Mouse (Mus musculus) heart, adult 9 months (tissue): ENCODE results near the gene Aatk.

Experiments
- DNase-seq, 2 experiments: peaks; one replicate each; pipeline ENCODE4 v3.0.0; 2022; ENCODE audit warnings: low spot score in 2 of 2

Aatk gene

DNA sequence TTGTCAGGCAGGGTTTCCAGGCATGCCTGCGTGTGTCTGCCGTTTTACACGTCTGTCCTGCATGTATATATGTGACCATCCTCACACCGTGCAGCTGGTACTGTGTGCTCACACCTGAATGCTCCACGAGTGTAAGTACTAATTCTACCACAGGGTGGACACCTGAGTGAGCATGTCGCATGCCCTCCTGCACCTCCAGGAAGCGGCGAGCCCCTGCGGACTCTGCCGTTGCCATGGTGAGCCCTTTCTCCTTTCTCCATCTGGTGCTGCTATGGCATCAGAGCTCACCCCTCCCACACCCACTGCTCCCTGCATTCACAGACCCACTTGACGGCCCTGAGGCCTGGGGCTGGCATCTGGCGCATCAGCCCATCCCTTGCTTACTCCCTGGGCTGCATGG, 24.1 kb downstream of the Aatk start:
- DNase-seq = no peak

GRCm38 (mm10) chr11:120022216-120022615, 24.8 kb downstream of the Aatk start:
- DNase-seq = no peak

DNA sequence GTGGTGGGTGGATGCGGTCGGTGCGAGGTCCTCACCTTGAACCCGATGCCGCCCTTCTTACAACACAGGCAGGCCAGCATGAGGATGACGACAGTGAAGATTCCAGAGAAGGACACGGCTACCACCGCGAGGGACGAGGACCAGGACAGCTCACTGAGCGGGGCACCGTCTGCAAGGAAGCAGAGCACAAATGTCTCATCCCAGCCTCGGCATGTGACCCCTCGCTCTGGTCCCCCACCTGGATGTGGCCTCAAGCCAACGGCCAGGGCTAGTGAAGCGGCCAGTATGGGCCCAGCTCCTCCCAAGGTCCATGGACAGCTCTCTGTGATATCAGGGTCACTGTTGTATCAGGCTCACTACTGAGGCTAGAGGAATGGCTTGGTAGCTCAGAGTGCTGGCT, 25.6 kb downstream of the Aatk start:
- no peak for DNase-seq

- no peak for DNase-seq
Measured at GRCm38 (mm10) chr11:120019542-120020440, 27.2 kb downstream of the Aatk start.

DNA sequence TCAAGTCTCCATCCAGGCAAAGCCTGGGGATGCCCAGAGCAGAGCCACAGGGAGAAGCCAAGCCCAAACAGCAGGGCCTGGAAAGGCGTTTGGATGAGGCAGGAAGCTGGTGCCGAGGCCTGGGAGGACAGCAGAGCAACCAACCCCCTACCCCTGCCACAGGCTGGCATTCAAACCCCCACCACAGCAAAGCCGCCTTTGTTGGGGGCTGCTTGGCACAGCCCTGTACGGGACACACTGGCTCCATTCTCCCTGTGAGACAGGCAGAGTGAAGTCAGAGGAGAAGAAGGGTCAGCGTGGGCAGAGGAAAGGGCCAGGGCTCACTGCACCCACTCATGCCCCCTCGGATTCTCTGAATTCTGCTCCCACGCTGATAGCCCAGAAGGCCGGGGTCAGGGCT, 30.0 kb downstream of the Aatk start:
- no peak for DNase-seq

DNA sequence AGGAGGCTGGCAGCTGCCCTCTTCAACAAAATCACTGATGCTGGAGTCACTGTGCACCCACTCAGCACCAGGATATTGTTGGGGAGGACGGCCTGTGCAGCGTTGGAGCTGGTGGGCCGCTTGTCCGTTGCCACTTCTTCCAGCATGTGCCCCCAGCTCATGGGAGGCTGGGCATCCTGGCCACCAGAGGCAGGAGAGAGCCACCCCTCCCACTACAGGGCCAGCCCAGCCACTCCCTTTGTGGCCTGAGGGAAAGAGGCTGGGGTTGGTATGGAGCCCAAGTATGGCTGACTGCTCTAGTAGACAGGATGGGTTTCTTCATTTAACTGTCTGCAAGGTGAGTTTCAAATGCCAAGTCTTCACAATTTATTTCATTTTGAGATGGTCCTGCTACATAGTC, 32.2 kb downstream of the Aatk start:
- no peak for DNase-seq

DNA sequence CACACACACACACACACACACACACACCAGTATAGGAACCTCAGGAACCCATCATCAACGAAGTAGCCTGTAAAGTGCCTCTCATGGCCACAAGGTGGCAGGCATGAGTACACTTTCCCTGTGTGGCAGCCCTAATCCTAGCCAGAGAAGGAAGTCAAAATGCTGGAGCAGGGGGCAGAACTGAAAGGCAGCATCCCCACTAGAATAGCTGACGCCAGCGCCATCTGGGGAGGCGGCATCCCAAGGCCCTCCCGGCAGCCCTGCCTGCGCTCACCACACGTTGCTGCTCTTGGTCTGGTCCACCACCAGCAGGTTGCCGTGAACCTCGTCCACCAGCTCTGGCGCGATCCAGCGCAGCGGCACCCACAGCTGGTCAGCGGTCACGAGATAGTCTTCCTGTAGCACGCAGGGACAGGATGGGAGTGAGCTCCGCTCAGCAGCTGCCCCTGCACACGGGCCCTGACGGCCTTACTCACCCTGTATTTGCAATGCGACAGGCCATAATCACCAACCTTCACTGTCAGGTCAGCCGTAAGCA, 33.7 kb downstream of the Aatk start:
- peak; percentile 82 to 84 for DNase-seq

DNA sequence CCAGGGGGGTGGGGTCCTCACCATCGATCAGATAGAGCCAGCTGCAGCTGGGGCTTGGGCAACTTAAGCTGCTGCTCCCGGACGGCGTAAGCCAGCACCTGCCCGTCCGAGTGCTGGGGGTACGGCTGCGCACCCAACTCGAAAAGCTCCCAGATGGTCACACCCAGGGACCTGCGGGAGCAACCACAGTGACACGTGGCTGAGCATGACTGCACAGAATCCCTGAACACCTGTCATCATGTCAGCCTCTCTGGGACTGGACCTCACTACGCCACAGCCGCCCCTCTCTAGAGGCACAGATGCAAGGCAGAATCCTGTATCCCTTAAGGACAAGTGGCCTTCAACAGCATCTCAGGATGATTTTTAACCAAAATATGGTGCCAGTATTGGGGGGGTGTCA, 34.3 kb downstream of the Aatk start:
- no peak for DNase-seq

DNA sequence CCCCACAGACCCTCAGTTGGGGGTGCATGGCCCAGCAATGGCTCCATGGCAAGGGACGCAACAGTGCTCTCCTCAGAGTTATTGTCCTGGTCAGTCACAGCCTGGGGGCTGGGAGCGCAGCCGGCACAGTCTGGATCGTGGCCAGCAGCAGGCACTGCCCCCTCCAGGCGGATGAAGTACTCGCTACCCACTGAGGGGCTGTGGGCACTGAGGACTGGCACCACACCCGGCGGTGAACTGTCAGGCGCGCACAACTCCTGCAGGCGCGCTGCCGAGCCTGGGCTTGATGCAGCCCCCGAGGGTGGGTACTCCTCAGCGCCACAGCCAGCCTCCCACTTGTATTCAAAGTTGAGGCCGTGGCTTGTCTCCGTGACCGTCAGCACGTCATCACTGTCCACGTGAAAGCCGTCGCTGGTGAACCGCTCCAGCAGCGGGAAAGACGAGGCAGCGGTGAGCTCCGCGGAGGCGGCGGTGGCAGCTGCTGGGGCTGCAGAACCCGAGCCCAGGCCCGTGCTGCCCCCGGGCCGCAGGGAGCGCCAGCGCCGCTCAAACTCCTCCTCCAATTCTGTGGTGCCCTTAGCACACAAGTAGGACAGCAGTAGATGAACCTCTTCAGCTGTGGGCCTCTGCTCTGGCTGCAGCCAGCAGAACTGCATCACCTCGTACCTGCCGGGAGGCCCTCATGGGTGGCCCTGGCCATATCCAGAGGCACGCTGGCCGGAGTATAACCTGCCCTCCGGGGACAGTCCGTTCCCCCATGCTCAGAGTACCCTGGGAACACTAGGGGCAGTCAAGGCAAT, 35.0 kb downstream of the Aatk start:
- DNase-seq = no peak

- no peak for DNase-seq
Measured at GRCm38 (mm10) chr11:120011114-120011760, 35.7 kb downstream of the Aatk start.

- no peak for DNase-seq
Measured at GRCm38 (mm10) chr11:120009937-120010336, 37.0 kb downstream of the Aatk start.

- DNase-seq = no peak
Measured at GRCm38 (mm10) chr11:120008956-120009355, 38.0 kb downstream of the Aatk start.

DNA sequence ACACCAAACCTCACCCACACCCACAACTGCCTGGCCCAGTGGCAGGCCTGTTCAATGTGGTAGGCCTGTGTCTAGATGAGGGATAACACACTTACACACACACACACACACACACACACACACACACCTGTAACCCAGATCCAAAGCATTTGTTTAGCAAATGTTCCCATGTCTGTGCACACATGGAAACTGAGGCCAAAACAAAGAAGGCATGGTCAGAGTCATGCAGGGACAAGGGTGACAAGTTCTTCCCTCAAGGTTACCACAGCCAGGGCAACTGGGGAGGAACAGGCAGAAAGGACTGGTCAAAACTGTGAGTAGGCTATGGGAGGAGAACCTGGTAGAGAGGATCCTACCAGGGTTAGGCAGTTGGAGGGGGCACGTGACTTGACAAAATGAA, 38.5 kb downstream of the Aatk start:
- no peak for DNase-seq

DNA sequence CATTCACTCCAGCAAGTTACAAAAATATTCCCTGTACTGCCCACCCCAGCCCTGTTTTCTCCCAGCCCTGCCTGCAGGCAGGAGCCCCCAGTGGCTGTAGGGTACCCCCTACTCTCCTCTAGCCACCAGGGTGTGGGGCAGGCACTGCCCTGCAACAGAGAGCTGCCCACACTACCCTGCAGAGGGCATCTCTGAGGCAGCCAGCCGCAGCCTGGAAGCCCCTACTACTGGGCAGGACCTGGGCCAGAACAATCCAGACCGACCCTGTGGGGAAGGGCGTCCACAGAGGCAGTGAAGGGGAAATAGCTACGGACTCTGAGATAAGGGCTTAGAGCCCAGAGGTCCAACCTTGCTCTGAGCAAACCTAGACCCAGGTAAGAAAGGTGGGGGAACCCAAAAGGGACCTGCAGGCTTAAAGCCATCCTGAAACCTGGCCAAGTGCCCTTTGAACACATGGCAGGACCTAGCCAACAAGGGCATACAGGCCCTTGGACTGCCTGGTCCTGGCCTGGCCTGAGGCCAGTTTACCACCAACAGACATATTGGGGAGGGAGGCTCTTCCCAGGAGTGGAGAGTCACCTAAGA, 39.4 kb downstream of the Aatk start:
- DNase-seq = no peak

DNA sequence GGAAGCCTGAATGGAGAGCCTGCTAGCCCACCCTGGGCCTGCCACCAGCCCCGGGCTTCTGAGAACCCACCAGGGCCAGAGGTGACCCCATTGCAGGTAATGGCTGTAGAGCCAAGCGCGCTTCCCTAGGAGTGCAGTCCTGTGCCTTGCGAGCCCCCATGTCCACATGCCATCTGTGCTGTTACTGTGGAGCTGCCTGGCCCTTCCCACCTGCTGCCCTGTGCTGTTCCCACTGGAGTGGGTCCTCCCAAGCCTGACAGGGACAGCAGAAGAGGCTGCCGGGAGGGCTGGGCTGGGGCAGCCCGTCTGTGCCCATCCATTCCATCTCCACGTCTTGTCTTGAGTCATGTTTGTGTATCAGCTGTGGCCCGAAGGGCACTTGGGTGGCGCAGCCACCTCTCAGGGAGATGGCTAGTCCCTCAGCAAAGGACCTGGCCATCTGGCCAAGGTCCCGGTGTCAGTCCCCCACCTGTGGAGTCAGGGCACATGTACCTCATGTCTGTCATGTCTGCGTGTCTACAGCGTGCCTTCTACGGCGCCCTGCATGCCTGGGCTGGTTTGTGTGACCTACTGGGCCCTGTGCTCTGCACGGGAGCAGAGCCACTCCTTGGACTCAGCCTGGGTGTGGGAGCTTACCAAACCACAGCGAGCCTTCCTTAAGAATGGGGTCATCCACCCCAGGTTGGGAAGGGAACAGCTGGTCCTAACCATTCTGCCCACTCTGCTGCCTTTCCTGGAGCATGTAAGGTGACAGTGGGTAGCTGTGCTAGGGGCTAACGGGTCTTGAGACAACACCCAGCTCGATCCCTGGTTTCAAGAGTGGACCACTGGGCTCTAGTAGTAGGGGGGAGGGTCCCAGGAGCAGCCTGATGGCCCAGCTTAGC, 41.3 kb downstream of the Aatk start:
- DNase-seq = no peak

DNA sequence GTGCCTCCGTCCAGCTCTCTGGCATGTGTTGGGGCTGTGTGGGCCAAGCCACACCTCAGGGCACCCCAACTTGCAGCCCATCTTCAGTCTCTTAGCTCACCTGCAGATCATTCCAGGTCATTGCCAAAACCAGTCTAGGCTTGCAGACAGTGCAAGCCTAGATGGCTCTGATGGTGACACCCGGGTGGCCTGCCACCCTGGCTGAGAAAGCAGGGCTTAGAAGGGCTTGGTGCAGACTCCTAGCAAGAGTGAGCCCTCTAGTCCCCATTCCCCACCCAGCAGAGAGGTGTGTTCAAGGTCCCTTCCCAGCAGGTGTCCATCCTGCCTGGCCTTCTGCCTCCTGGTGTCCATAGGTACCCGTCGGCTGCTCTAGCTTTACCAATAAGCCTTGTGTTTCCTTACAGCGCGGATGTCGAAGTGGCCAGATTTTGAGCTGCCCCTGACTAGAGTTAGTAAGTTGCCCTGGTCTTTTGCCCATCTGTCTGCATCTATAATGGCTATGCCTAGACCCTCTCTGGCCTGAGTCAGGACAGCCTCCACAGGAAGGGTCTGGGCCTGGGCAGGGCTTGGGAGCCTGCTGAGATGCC, 44.2 kb downstream of the Aatk start:
- DNase-seq = no peak

GRCm38 (mm10) chr11:120002041-120002440, 44.9 kb downstream of the Aatk start:
- DNase-seq = no peak

- no peak for DNase-seq
Measured at GRCm38 (mm10) chr11:119997351-119997750, 49.6 kb downstream of the Aatk start.

- DNase-seq = peak; percentile 69 to 83
Measured at GRCm38 (mm10) chr11:119991338-119991678, 55.7 kb downstream of the Aatk start.

DNA sequence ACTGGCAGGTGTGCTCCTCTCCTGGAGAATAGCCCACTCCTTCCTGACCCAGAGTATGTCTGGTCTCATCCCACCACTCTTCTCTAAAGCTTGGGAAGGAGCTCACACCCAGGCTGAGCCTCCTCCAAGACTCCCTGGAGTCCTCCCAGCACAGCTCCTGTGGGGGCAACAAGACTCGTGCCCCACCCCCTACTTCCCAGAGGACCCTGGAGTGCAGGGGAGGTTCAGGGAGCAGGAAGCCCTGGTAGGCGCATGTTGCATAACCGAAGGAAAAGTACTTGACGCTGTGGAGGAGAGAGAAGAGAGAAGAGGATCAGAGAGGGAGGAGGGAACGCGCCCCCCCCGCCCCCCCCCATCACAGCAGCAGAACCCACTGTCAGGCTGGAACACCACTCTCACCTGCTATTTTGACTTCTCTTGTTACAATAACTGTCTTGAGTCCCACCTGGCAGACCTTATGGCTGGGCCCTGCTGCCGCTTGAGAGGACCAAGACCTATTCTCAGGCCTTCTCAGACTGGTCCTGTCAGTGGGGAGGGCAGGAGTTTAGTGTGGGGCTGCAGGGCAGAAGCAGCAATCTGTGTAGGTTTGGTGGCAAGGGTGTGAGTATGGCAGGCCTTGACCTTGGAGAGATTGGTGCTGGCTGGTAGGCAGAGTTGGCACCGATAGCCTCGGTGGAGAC, 56.2 kb downstream of the Aatk start:
- no peak for DNase-seq
